Mouse (Mus musculus): ENCODE measurements around the gene Gm17655. TPM values are rescaled to one million over a fixed set of nuclear protein-coding genes. Genes with fewer than 3 reads are reported as not detected.
A peak's percentile ranks its signal among the peaks of the same experiment; 100 is the strongest.
"Not testable (repeated sequence)": the region's sequence is repeated elsewhere in the genome, so short reads cannot be mapped to it uniquely, and the experiment has no call there.

Gene Gm17655
- polyA plus RNA-seq, 1 experiment = not detected

GRCm38 (mm10) chr5:110094030-110094846, 21.9 kb upstream of the Gm17655 start, which contains the start of gene Gm35315:
TSS of gene Gm35315 (minus strand) at chr5:110094420.
- H3K4me3 ChIP-seq (ENCODE audit: insufficient read depth, low read depth, low read length) = peak within 1 kb of the TSS; percentile 53
- peak within 1 kb of the TSS; percentile 49; the same call in 1 of the 2 replicates for H3K27ac ChIP-seq (ENCODE audit: insufficient read depth, low read depth, low read length)
- under 1% methylated on average over 25 of the region's 25 CpGs for WGBS
- TF ChIP-seq CTCF (IDR thresholded peaks at IDR 0.05; ENCODE audit: insufficient read depth, low read depth, low read length) (no peak), POLR2A (IDR thresholded peaks at IDR 0.05; ENCODE audit: insufficient read depth, low read depth, low read length) (peak; percentile 50; the same call in 1 of the 2 replicates)
- H3K4me1 ChIP-seq (ENCODE audit: control insufficient read depth, insufficient read depth, low read length) = 0 out of 2 replicates have a peak, but pooled peaks cover 3% of the 10 kb centered on the region

GRCm38 (mm10) chr5:110091546-110091945, 19.2 kb upstream of the Gm17655 start:
- TF ChIP-seq CTCF (IDR thresholded peaks at IDR 0.05; ENCODE audit: insufficient read depth, low read depth, low read length) (no peak), POLR2A (IDR thresholded peaks at IDR 0.05; ENCODE audit: insufficient read depth, low read depth, low read length) (no peak)
- Histone ChIP-seq H3K4me3 (ENCODE audit: insufficient read depth, low read depth, low read length) (no peak overlapping the region), H3K27ac (ENCODE audit: insufficient read depth, low read depth, low read length) (no peak overlapping the region), H3K4me1 (ENCODE audit: control insufficient read depth, insufficient read depth, low read length) (no peaks in the 10 kb centered on the region)
- WGBS = 63% methylated on average over 2 of the region's 2 CpGs

GRCm38 (mm10) chr5:110086161-110086866, 14.0 kb upstream of the Gm17655 start:
- TF ChIP-seq CTCF (IDR thresholded peaks at IDR 0.05; ENCODE audit: insufficient read depth, low read depth, low read length) (no peak), POLR2A (IDR thresholded peaks at IDR 0.05; ENCODE audit: insufficient read depth, low read depth, low read length) (no peak)
- 48% methylated on average over 14 of the region's 14 CpGs for WGBS
- H3K4me3 ChIP-seq (ENCODE audit: insufficient read depth, low read depth, low read length) = no peak overlapping the region
- no peaks in the 10 kb centered on the region for H3K4me1 ChIP-seq (ENCODE audit: control insufficient read depth, insufficient read depth, low read length)
- no peak overlapping the region for H3K27ac ChIP-seq (ENCODE audit: insufficient read depth, low read depth, low read length)

- 88% methylated on average over 4 of the region's 4 CpGs for WGBS
- no peak for TF ChIP-seq POLR2A (IDR thresholded peaks at IDR 0.05; ENCODE audit: insufficient read depth, low read depth, low read length)
- TF ChIP-seq CTCF (IDR thresholded peaks at IDR 0.05; ENCODE audit: insufficient read depth, low read depth, low read length) = no peak
- no peak overlapping the region for H3K27ac ChIP-seq (ENCODE audit: insufficient read depth, low read depth, low read length)
- no peak overlapping the region for H3K4me3 ChIP-seq (ENCODE audit: insufficient read depth, low read depth, low read length)
- H3K4me1 ChIP-seq (ENCODE audit: control insufficient read depth, insufficient read depth, low read length) = no peaks in the 10 kb centered on the region
These were observed 10.6 kb upstream of the Gm17655 start for GRCm38 (mm10) chr5:110082961-110083360.

GRCm38 (mm10) chr5:110057637-110058408, 14.5 kb downstream of the Gm17655 start:
- 3% methylated on average over 19 of the region's 19 CpGs for WGBS
- H3K4me3 ChIP-seq (ENCODE audit: insufficient read depth, low read depth, low read length) = peak overlapping the region; percentile 83
- peak overlapping the region; percentile 72 for H3K27ac ChIP-seq (ENCODE audit: insufficient read depth, low read depth, low read length)
- TF ChIP-seq CTCF (IDR thresholded peaks at IDR 0.05; ENCODE audit: insufficient read depth, low read depth, low read length) (no peak), POLR2A (IDR thresholded peaks at IDR 0.05; ENCODE audit: insufficient read depth, low read depth, low read length) (no peak)
- no peaks in the 10 kb centered on the region for H3K4me1 ChIP-seq (ENCODE audit: control insufficient read depth, insufficient read depth, low read length)

GRCm38 (mm10) chr5:110023694-110024427, 48.5 kb downstream of the Gm17655 start:
- not testable (repeated sequence) for H3K4me1 ChIP-seq (ENCODE audit: control insufficient read depth, insufficient read depth, low read length); H3K27ac ChIP-seq (ENCODE audit: insufficient read depth, low read depth, low read length)
- WGBS = 9% methylated on average over 8 of the region's 8 CpGs
- peak overlapping the region; percentile 36 for H3K4me3 ChIP-seq (ENCODE audit: insufficient read depth, low read depth, low read length)

GRCm38 (mm10) chr5:110023273-110023672, 49.0 kb downstream of the Gm17655 start:
- WGBS = 10% methylated on average over 9 of the region's 9 CpGs
- H3K4me3 ChIP-seq (ENCODE audit: insufficient read depth, low read depth, low read length) = peak overlapping the region; percentile 36
- no peak for TF ChIP-seq POLR2A (IDR thresholded peaks at IDR 0.05; ENCODE audit: insufficient read depth, low read depth, low read length)
- no peak for TF ChIP-seq CTCF (IDR thresholded peaks at IDR 0.05; ENCODE audit: insufficient read depth, low read depth, low read length)
- H3K27ac ChIP-seq (ENCODE audit: insufficient read depth, low read depth, low read length) = no peak overlapping the region
- H3K4me1 ChIP-seq (ENCODE audit: control insufficient read depth, insufficient read depth, low read length) = no peaks in the 10 kb centered on the region

GRCm38 (mm10) chr5:110015775-110016174, 56.5 kb downstream of the Gm17655 start:
- H3K4me1 ChIP-seq (ENCODE audit: control insufficient read depth, insufficient read depth, low read length); H3K4me3 ChIP-seq (ENCODE audit: insufficient read depth, low read depth, low read length); H3K27ac ChIP-seq (ENCODE audit: insufficient read depth, low read depth, low read length): not testable (repeated sequence)
- 79% methylated on average over 10 of the region's 10 CpGs for WGBS

Other genes with a start within 250 kb of the Gm17655 start
- gene Gm15446, start 149.1 kb downstream of the Gm17655 start, polyA plus RNA-seq (2012; ENCODE audit: insufficient read depth, insufficient read length, low replicate concordance, missing spikeins) = not detected in 2 replicates
- not detected in 2 replicates for gene Zfp932, start 76.0 kb downstream of the Gm17655 start, polyA plus RNA-seq (2012; ENCODE audit: insufficient read depth, insufficient read length, low replicate concordance, missing spikeins)
- gene Gm35315, start 21.9 kb upstream of the Gm17655 start, polyA plus RNA-seq (2012; ENCODE audit: insufficient read depth, insufficient read length, low replicate concordance, missing spikeins) = not detected in 2 replicates
- gene Plcxd1, start 27.5 kb upstream of the Gm17655 start, polyA plus RNA-seq (2012; ENCODE audit: insufficient read depth, insufficient read length, low replicate concordance, missing spikeins) = not detected in 2 replicates
- not detected in 2 replicates for gene Gtpbp6, start 35.7 kb upstream of the Gm17655 start, polyA plus RNA-seq (2012; ENCODE audit: insufficient read depth, insufficient read length, low replicate concordance, missing spikeins)
- not detected in 2 replicates for gene Zfp605, start 37.6 kb upstream of the Gm17655 start, polyA plus RNA-seq (2012; ENCODE audit: insufficient read depth, insufficient read length, low replicate concordance, missing spikeins)
- gene Chfr, start 63.3 kb upstream of the Gm17655 start, polyA plus RNA-seq (2012; ENCODE audit: insufficient read depth, insufficient read length, low replicate concordance, missing spikeins) = not detected in 2 replicates
- gene Golga3, start 104.2 kb upstream of the Gm17655 start, polyA plus RNA-seq (2012; ENCODE audit: insufficient read depth, insufficient read length, low replicate concordance, missing spikeins) = 37.2 TPM in 1 of 2 replicates, not detected in the other
- gene Ankle2, start 158.5 kb upstream of the Gm17655 start, polyA plus RNA-seq (2012; ENCODE audit: insufficient read depth, insufficient read length, low replicate concordance, missing spikeins) = not detected in 2 replicates
- not detected in 2 replicates for gene Pgam5, start 197.4 kb upstream of the Gm17655 start, polyA plus RNA-seq (2012; ENCODE audit: insufficient read depth, insufficient read length, low replicate concordance, missing spikeins)
- gene Pxmp2, start 213.7 kb upstream of the Gm17655 start, polyA plus RNA-seq (2012; ENCODE audit: insufficient read depth, insufficient read length, low replicate concordance, missing spikeins) = not detected in 2 replicates
- not detected in 2 replicates for gene Pole, start 213.8 kb upstream of the Gm17655 start, polyA plus RNA-seq (2012; ENCODE audit: insufficient read depth, insufficient read length, low replicate concordance, missing spikeins)